Mouse (Mus musculus) midbrain, embryonic 14.5 days (tissue): ENCODE results near the gene Cryab. TPM values are rescaled to one million over a fixed set of nuclear protein-coding genes. Genes with fewer than 3 reads are reported as not detected.

Source experiments
- ATAC-seq: fragments of 200-750 bp; cut with Nextera tagmentation; 2 replicates; pipeline ENCODE4 v1.8.0; 2017; ENCODE audit warnings: moderate number of reproducible peaks, moderate library complexity; ENCODE audit not compliant: low FRiP score, low TSS enrichment
- DNase-seq: peaks from one replicate; pipeline ENCODE4 v3.0.0-alpha.2; 2015
- H3K27ac ChIP-seq: fragments of 300-500 bp; sonication (generic); replicated peaks from 2 replicates; pipeline ENCODE4 v1.5.1; 2014; ENCODE audit warnings: mild to moderate bottlenecking, low read depth, low read length, moderate library complexity
- H3K27me3 ChIP-seq: fragments of 300-500 bp; sonication (generic); 2 replicates; pipeline ENCODE4 v1.6.1; 2014; ENCODE audit warnings: low read length, control low read depth, mixed read lengths; ENCODE audit not compliant: control insufficient read depth, insufficient read depth
- H3K36me3 ChIP-seq: fragments of 300-500 bp; sonication (generic); 2 replicates; pipeline ENCODE4 v1.6.1; 2014; ENCODE audit warnings: low read length, control low read depth; ENCODE audit not compliant: control insufficient read depth, insufficient read depth
- H3K4me1 ChIP-seq: fragments of 300-500 bp; sonication (generic); 2 replicates; pipeline ENCODE4 v1.6.1; 2014; ENCODE audit warnings: mild to moderate bottlenecking, antibody characterized with exemption, low read length, control low read depth; ENCODE audit not compliant: control insufficient read depth, insufficient read depth
- H3K4me2 ChIP-seq: fragments of 300-500 bp; sonication (generic); 2 replicates; pipeline ENCODE4 v1.6.1; 2014; ENCODE audit warnings: mild to moderate bottlenecking, low read length, moderate library complexity
- H3K4me3 ChIP-seq: fragments of 300-500 bp; sonication (generic); replicated peaks from 2 replicates; pipeline ENCODE4 v1.5.1; 2014; ENCODE audit warnings: low read depth, low read length
- H3K9ac ChIP-seq: fragments of 300-500 bp; sonication (generic); replicated peaks from 2 replicates; pipeline ENCODE4 v1.6.1; 2014; ENCODE audit warnings: mild to moderate bottlenecking, low read length, moderate library complexity
- H3K9me3 ChIP-seq: fragments of 300-500 bp; sonication (generic); 2 replicates; pipeline ENCODE4 v1.6.1; 2016; ENCODE audit warnings: low read length, control low read depth, mixed read lengths; ENCODE audit not compliant: control insufficient read depth
- WGBS: fragments of 180-500 bp; shearing (Covaris S2); extraction: QIAGEN DNeasy Blood & Tissue Kit; methylation state at CpG from one replicate; pipeline ENCODE4 v1.1.7; 2014; 5-methylcytosine and 5-hydroxymethylcytosine counted together
- polyA plus RNA-seq: library from polyadenylated mRNA; unstranded; fragments of >200 nt; fragmentation: Nextera tagmentation; extraction: Ambion mirVana; gene quantifications from 2 replicates; pipeline ENCODE4 v1.2.1, GENCODE M21; 2014

Cryab gene
- polyA plus RNA-seq, result 2.5 and 3.7 TPM in 2 replicates

DNA sequence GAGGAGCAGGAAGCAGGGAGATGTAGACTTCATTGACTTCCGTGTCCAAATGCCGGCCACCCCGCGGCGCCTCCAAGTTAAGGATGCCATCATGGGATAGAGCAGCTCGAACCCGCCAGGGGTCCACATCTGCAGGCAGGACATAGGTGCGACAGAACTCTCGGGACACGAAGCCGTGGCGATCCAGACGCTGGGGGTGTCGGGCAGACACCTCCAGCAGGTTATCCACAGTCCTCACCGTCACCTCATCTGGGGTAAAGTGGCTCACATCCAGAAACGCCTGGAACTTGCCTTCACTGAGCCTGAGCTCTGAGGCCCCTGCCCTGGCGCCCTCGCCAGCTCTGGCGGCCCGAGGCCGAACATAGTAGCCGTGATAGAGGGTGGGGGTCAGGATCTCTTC is at the start of gene Cryab:
Cryab (plus strand) TSS at position 3 of the 400 bp plus-strand sequence.
- no peak within 1 kb of the TSS for H3K4me3 ChIP-seq
- WGBS, result 79% methylated on average over 22 of the region's 22 CpGs
- no peaks in the 10 kb centered on the region for H3K9me3 ChIP-seq
- no peak within 1 kb of the TSS for H3K27ac ChIP-seq
- no peak for ATAC-seq
- H3K9ac ChIP-seq, result no peak within 1 kb of the TSS
- no peaks in the 10 kb centered on the region for H3K36me3 ChIP-seq
- no peaks in the 10 kb centered on the region for H3K27me3 ChIP-seq
- 0 out of 2 replicates have a peak, but pooled peaks cover 3% of the 10 kb centered on the region for H3K4me1 ChIP-seq
- H3K4me2 ChIP-seq, result no peak within 1 kb of the TSS
- no peak for DNase-seq

DNA sequence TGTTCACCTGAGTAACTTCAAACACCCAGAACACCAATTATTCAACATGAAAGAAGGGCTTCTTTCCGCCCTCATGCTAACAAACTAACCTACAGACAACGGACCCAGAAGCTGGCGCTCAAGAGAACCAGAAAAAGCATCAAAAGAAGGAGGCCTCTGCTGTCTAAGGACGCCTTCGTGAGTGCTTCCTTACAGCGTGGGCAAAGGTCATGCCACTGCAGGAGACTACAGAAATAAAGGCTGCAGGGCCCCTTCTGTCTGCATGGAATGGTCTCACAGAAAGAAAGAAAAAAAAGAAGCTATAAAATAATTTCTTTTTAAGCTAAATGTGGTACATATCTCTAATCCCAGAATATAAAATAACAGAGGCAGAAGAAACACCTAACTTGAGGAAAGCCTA is 46.2 kb upstream of the Cryab start:
- no peak overlapping the region for H3K4me3 ChIP-seq
- DNase-seq (no peak), ATAC-seq (no peak)
- H3K4me2 ChIP-seq, result no peak overlapping the region
- WGBS, result 43% methylated on average over 6 of the region's 6 CpGs
- H3K4me1 ChIP-seq, result no peaks in the 10 kb centered on the region
- no peaks in the 10 kb centered on the region; the same call in 1 of the 2 replicates for H3K27me3 ChIP-seq
- H3K9me3 ChIP-seq, result no peaks in the 10 kb centered on the region
- no peak overlapping the region for H3K27ac ChIP-seq
- peaks cover 40% of the 10 kb centered on the region for H3K36me3 ChIP-seq
- H3K9ac ChIP-seq, result no peak overlapping the region

DNA sequence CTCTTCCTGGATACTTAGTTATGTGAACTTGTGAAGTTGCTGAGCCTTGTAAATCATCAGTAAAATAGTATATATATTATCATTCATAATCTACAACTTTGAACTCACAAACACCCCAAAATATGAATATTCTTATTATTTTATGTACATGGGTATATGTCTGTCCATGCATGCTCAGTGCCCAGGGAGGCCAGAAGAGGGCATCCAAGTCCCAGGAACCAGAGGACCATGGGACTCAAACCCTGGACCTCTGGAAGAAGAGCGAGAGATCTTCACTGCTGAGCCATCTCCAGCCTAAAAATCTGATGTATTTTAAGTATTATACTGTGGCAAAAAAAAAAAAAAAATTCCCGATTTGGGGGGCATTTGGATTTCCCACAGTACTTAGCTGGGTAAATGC is 42.0 kb upstream of the Cryab start:
- DNase-seq, result peak; percentile 61
- Histone ChIP-seq H3K4me1 (no peaks in the 10 kb centered on the region), H3K4me2 (no peak overlapping the region), H3K9ac (no peak overlapping the region), H3K27ac (no peak overlapping the region), H3K9me3 (no peaks in the 10 kb centered on the region), H3K36me3 (peaks cover 31% of the 10 kb centered on the region), H3K4me3 (no peak overlapping the region), H3K27me3 (no peaks in the 10 kb centered on the region)
- 27% methylated on average over 2 of the region's 2 CpGs for WGBS
- no peak for ATAC-seq

GRCm38 (mm10) chr9:50711337-50711736 is 39.8 kb upstream of the Cryab start:
- 80% methylated on average over 4 of the region's 4 CpGs for WGBS
- Histone ChIP-seq H3K27me3 (no peaks in the 10 kb centered on the region), H3K4me1 (no peaks in the 10 kb centered on the region), H3K4me3 (no peak overlapping the region), H3K4me2 (no peak overlapping the region), H3K36me3 (peaks cover 25% of the 10 kb centered on the region), H3K9me3 (no peaks in the 10 kb centered on the region), H3K9ac (no peak overlapping the region), H3K27ac (no peak overlapping the region)
- ATAC-seq (no peak), DNase-seq (no peak)

GRCm38 (mm10) chr9:50714188-50714587 is 36.9 kb upstream of the Cryab start:
- Histone ChIP-seq H3K36me3 (peaks cover 19% of the 10 kb centered on the region), H3K9ac (no peak overlapping the region), H3K27ac (no peak overlapping the region), H3K27me3 (no peaks in the 10 kb centered on the region), H3K4me3 (no peak overlapping the region), H3K4me2 (no peak overlapping the region), H3K4me1 (no peaks in the 10 kb centered on the region), H3K9me3 (no peaks in the 10 kb centered on the region)
- ATAC-seq (no peak), DNase-seq (no peak)
- 83% methylated on average over 4 of the region's 4 CpGs for WGBS

DNA sequence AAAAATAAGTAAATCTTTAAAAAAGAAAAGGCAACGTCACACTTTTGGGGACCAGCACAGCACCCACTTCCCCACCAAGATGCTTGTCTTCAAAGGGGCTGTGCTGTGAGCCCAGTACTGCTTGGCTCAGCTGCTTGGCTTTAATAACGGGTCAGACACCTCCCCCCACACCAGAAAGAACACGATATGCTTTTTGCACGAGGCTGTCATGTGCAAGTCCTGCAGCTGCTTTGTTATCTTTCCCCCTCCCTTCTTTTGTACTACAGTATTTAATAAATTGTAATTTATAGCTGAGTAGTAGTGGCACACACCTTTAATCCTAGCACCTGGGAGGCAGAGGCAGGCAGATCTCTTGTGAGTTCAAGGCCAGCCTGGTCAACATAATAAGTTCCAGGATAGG is 32.2 kb upstream of the Cryab start:
- no peak overlapping the region for H3K4me2 ChIP-seq
- peaks cover 7% of the 10 kb centered on the region; the same call in 1 of the 2 replicates for H3K36me3 ChIP-seq
- H3K9ac ChIP-seq, result no peak overlapping the region
- no peak overlapping the region for H3K4me3 ChIP-seq
- H3K9me3 ChIP-seq, result no peaks in the 10 kb centered on the region
- no peaks in the 10 kb centered on the region for H3K27me3 ChIP-seq
- H3K27ac ChIP-seq, result no peak overlapping the region
- H3K4me1 ChIP-seq, result peaks cover 10% of the 10 kb centered on the region; the same call in 1 of the 2 replicates
- DNase-seq (no peak), ATAC-seq (no peak)
- 87% methylated on average over 4 of the region's 4 CpGs for WGBS

DNA sequence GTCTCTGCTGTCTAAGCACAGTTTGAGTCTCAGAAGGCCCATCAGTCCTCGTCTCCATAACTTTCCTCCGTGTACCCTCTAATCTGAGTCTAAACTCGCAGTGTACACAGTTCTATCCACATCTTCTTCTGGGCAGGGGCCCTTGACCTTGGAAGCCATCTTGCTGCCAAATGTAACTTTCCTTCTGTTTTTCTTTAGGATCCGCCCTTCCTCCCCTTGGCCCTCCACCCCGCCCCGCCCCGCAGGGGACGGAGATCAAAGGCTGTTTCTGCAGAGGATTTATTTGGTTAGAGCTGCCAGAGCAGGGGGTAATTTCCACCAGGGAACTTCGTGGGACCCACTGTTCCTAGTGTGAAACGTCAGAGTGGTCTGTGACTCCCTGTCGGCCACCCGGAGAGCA is 30.1 kb upstream of the Cryab start:
- H3K36me3 ChIP-seq, result peaks cover 7% of the 10 kb centered on the region; the same call in 1 of the 2 replicates
- peaks cover 29% of the 10 kb centered on the region for H3K4me1 ChIP-seq
- no peak overlapping the region for H3K4me3 ChIP-seq
- DNase-seq, result no peak
- no peak for ATAC-seq
- 39% methylated on average over 12 of the region's 12 CpGs for WGBS
- H3K9me3 ChIP-seq, result no peaks in the 10 kb centered on the region
- H3K27ac ChIP-seq, result no peak overlapping the region
- H3K4me2 ChIP-seq, result no peak overlapping the region
- no peak overlapping the region for H3K9ac ChIP-seq
- no peaks in the 10 kb centered on the region for H3K27me3 ChIP-seq

GRCm38 (mm10) chr9:50722451-50722911 is 28.6 kb upstream of the Cryab start:
- no peak overlapping the region for H3K9ac ChIP-seq
- no peak for ATAC-seq
- DNase-seq, result peak; percentile 40
- H3K36me3 ChIP-seq, result no peaks in the 10 kb centered on the region
- no peaks in the 10 kb centered on the region for H3K27me3 ChIP-seq
- H3K4me2 ChIP-seq, result peak overlapping the region; percentile 9; the same call in 1 of the 2 replicates
- no peak overlapping the region for H3K4me3 ChIP-seq
- no peaks in the 10 kb centered on the region for H3K9me3 ChIP-seq
- 44% methylated on average over 8 of the region's 8 CpGs for WGBS
- H3K4me1 ChIP-seq, result peaks cover 43% of the 10 kb centered on the region
- peak overlapping the region; percentile 45 for H3K27ac ChIP-seq

DNA sequence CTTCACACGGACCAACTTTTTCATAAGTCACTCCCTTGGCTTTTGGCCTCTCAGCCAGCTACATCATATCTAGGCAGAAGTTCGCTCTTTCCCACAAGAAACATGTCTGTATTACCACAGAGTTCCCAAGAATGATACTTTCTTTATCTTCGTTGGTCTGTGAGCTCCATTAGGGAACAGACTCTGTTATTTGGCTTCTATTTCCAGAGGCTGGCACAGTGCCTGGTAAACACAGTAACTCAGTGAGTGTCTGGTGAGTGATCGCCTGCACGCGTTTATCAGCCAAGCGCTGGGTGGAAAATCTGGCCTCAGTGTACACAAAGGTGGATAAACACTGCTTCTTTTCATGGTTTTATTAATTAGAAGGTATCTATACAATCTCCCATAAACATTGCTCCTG is 27.7 kb upstream of the Cryab start:
- H3K4me3 ChIP-seq, result no peak overlapping the region
- DNase-seq (peak; percentile 76), ATAC-seq (no peak)
- H3K27ac ChIP-seq, result peak overlapping the region; percentile 28; the same call in 1 of the 2 replicates
- peak overlapping the region; percentile 20; the same call in 1 of the 2 replicates for H3K4me2 ChIP-seq
- no peak overlapping the region for H3K9ac ChIP-seq
- H3K9me3 ChIP-seq, result no peaks in the 10 kb centered on the region
- no peaks in the 10 kb centered on the region for H3K36me3 ChIP-seq
- WGBS, result 64% methylated on average over 7 of the region's 7 CpGs
- H3K4me1 ChIP-seq, result peaks cover 43% of the 10 kb centered on the region
- no peaks in the 10 kb centered on the region for H3K27me3 ChIP-seq
